Mouse (Mus musculus): ENCODE measurements around the gene Accs.

GRCm38 (mm10) chr2:93851303-93851702 lies 1.6 kb upstream of the Accs start:
- TF ChIP-seq CTCF (conservative IDR thresholded peaks at IDR 0.05; ENCODE audit: low read length): no peak
- no peak for TF ChIP-seq NANOG (IDR thresholded peaks at IDR 0.05; ENCODE audit: borderline replicate concordance, low read length)

Measured in E14TG2a.4 (cell line).